Mouse (Mus musculus) activated CD4-positive, CD25-positive, alpha-beta regulatory T cell, adult 9 weeks (primary cell): ENCODE results near the gene Oit1. TPM values are rescaled to one million over a fixed set of nuclear protein-coding genes. Genes with fewer than 3 reads are reported as not detected.

Experiments
- polyA plus RNA-seq: library from polyadenylated mRNA; unstranded; fragments of 100-300 nt; shearing (Covaris generic); gene quantifications from one replicate; pipeline ENCODE4 v1.2.1, GENCODE M21; 2017

Oit1 gene
- polyA plus RNA-seq: not detected

GRCm38 (mm10) chr14:8378685-8379313, at the start of gene Oit1:
Oit1 (minus strand) TSS chr14:8378754.

DNA sequence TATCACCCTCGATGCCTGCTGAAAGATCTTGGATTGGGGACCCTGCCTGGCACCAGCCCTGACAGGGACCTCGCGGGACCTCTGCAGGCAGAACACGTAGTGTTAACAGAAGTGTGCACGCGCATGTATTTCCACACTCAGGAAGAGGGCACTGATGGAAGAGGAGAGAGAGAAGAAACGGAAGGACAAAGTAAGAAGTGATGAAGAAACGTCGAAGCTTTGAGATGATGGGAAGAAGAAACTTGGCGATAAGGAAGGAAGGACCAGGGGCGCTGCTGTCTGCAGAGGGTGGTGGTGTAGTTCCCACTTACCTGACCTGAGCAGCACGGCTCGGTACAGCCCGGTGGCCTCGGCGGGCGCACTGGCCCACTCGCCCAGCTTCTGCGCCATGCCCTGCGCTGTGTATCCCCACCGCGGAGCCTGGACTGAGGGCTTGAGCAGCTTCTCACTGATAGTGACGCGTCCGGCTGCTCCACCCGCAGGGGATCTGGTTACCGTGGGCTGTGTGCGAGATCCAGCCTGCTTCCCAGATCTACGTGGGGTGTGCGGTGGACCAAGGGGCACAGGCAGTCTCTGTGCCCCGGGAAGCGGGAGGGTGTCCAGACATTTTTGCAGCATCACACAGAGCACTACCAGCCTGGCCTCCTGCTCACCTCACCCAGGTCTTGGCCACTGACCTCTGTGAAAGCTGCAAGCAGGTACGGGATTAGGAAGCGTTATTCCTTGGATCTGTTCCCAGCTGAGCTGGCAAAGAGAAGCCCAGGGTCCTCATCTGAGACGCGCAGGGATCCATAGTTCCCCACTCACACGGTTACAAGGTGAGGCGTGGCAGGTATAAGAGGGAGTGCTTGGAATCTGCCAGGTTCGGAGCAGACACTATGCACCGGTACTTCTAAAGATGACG, 61.1 kb downstream of the Oit1 start, which contains the start of gene Fam107a:
Gene Fam107a, minus strand, starts transcription at position 830 of the 904 bp plus-strand sequence.

Other genes with a start within 250 kb of the Oit1 start
- gene Pdhb, start 205.7 kb downstream of the Oit1 start, polyA plus RNA-seq: 163 TPM
- gene Kctd6, start 164.6 kb downstream of the Oit1 start, polyA plus RNA-seq: 0.88 TPM
- gene Acox2, start 119.4 kb downstream of the Oit1 start, polyA plus RNA-seq: not detected
- gene Fam107a, start 60.7 kb downstream of the Oit1 start, polyA plus RNA-seq: not detected